Mouse (Mus musculus) testis, adult 2 months (tissue): ENCODE measurements around the gene Pigu.

ENCODE experiments used
- CTCF ChIP-seq: fragments of 200-500 bp; IDR thresholded peaks from 2 replicates; pipeline ENCODE4 v1.5.1; 2012; ENCODE audit warnings: low read depth, mild to moderate bottlenecking, inconsistent platforms, low read length, moderate library complexity; ENCODE audit not compliant: control insufficient read depth, insufficient read depth, insufficient replicate concordance
- POLR2A ChIP-seq: fragments of 200-500 bp; IDR thresholded peaks from 2 replicates; pipeline ENCODE4 v1.6.1; 2012; ENCODE audit warnings: low read depth, mild to moderate bottlenecking, inconsistent platforms, low read length, moderate library complexity; ENCODE audit not compliant: control insufficient read depth

DNA sequence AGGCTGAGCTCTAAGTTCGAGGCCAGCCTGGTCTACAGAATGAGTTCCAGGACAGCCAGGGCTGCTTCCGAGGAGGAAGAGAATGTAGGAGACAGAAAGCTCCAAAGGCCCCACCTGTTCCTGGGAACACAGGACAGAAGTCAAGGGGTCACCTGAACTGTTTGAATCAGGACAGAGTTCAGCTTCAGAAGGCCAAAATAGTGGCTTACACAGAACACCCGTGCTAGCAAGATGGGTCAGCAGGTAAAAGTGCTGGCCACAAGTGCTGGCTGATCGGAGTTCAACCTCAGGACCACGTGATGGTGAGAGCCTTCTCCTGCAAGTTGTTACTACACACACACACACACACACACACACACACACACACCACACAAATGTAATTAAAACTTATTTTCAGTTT lies 90.3 kb downstream of the Pigu start:
- TF ChIP-seq CTCF (no peak), POLR2A (no peak)
